Mouse (Mus musculus): ENCODE measurements at regions not wholly inside any gene's neighbourhood (a gene's known extent, or its start where the extent isn't known, plus 50 kb on each side); places are given as distances from the start of the nearest gene placed in this dataset.

DNA sequence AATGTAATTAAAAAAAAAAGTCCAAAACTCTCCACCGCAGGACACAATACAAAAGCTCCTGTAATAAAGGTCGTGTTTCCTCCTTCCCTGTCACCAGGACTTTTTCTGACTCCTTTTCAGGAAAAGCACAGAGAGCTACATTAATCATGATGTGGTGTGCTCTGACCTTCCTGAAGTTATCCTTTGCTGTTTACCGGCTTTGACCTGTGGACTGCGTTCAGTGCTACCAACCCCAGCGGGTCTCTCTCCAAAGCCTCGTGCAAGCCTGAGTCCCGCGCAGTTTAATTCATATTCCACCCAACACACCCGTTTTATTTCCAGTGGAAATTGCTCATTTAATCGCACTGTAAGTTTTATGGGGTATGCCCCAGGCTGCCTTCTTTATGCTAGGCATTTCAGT lies 51.1 kb upstream of the Hnrnpa3 start:
- TF ChIP-seq GATA1 (IDR thresholded peaks at IDR 0.05; ENCODE audit: low read length): no peak
- no peak for TF ChIP-seq TAL1 (IDR thresholded peaks at IDR 0.05; ENCODE audit: low read length)

All from erythroblast, embryonic 14.5 days (primary cell).